Comparison of ENCODE assay signal across 27 mouse cellular contexts in the genomic region with DNA sequence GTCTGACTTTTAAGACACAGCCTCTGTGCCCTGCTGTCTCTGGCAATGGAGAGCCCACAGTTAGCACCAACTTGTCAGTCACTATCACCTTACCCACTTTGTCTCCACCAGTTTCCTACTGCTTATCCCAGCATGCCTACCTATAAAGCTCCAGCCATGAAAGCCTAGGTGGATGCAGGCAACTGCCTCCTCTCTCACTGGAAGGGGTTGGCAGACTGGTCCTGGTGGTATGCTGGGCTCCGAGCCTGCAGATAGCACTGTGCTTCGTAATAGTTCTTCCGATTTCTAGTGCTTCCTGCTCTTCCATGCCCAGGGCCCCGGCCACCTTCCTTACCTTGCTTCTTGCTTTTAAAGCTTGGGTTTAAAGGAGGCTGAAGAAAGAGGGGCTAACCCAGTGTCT. TPM values are rescaled to one million over a fixed set of nuclear protein-coding genes. Genes with fewer than 3 reads are reported as not detected.
A peak's percentile ranks its signal among the peaks of the same experiment; 100 is the strongest.
DNase-seq lines count a peak whose midpoint lies in the region; ATAC-seq and TF ChIP-seq lines count a peak whose summit lies in the region.
"Had no signal": no experiment of that assay in that cellular context is flagged by ENCODE, and none has a peak within 500 bp of the region (broad histone marks: within the 10 kb centered on the region; RNA-seq: fewer than 3 reads in every experiment).

No protein-coding gene starts in this region.

- H3K9ac ChIP-seq in heart, adult 2 months (ENCODE audit: low read depth, low read length): no peak overlapping the region
- peak overlapping the region; percentile 16; the same call in 1 of the 2 replicates for H3K9ac ChIP-seq in heart, embryonic 13.5 days
- peak overlapping the region; percentile 28; the same call in 1 of the 2 replicates for H3K9ac ChIP-seq in heart, embryonic 16.5 days (ENCODE audit: low read length)
- H3K9ac ChIP-seq in midbrain, embryonic 11.5 days (ENCODE audit: low read length): no peak overlapping the region
- no peak overlapping the region for H3K9ac ChIP-seq in midbrain, embryonic 13.5 days (replicated peaks)
- H3K9ac ChIP-seq: embryonic facial prominence, embryonic 12.5 days; embryonic facial prominence, embryonic 15.5 days; forebrain, embryonic 15.5 days; hindbrain, embryonic 14.5 days had no signal

- no peak overlapping the region for H3K4me3 ChIP-seq in heart, adult 2 months
- H3K4me3 ChIP-seq in heart, embryonic 13.5 days: no peak overlapping the region
- no peak overlapping the region for H3K4me3 ChIP-seq in heart, embryonic 16.5 days (ENCODE audit: low read length)
- H3K4me3 ChIP-seq in midbrain, embryonic 11.5 days (ENCODE audit: low read depth, low read length): no peak overlapping the region
- no peak overlapping the region for H3K4me3 ChIP-seq in midbrain, embryonic 13.5 days (replicated peaks)
- H3K4me3 ChIP-seq: embryonic facial prominence, embryonic 12.5 days; embryonic facial prominence, embryonic 15.5 days; forebrain, embryonic 15.5 days had no signal

- TF ChIP-seq EP300 in heart, adult 2 months (IDR thresholded peaks at IDR 0.05; ENCODE audit: insufficient read depth, low read depth, low read length): no peak

- intact Hi-C loops in heart, adult 2 months (cut with DNase I): no loop called here
- intact Hi-C loops in heart, postnatal 14 days (cut with DNase I): no loop called here

- WGBS in heart, adult 2 months: 51% methylated on average over 4 of the region's 4 CpGs
- 53% methylated on average over 4 of the region's 4 CpGs for WGBS in heart, embryonic 13.5 days
- 30% methylated on average over 4 of the region's 4 CpGs for WGBS in heart, embryonic 16.5 days
- WGBS in midbrain, embryonic 11.5 days: 95% methylated on average over 4 of the region's 4 CpGs
- WGBS in midbrain, embryonic 13.5 days: 94% methylated on average over 4 of the region's 4 CpGs

- no peak for TF ChIP-seq CTCF in heart, adult 2 months (IDR thresholded peaks at IDR 0.05)

- ATAC-seq in heart, embryonic 13.5 days (ENCODE audit: extremely low read depth, insufficient number of reproducible peaks, low FRiP score, low TSS enrichment): no peak
- 0 out of 2 replicates have a peak, but pooled peaks have one; percentile 8 for ATAC-seq in heart, embryonic 16.5 days (replicated peaks; ENCODE audit: extremely low read depth, insufficient read depth, low FRiP score)
- no peak for ATAC-seq in midbrain, embryonic 11.5 days (ENCODE audit: low FRiP score)
- no peak for ATAC-seq in midbrain, embryonic 13.5 days
- ATAC-seq: CD4-positive, CD25-positive, alpha-beta regulatory T cell, adult 4 months; forebrain, embryonic 15.5 days; hindbrain, postnatal 0 days; inflammation-experienced regulatory T-cells, adult 6 months; intestine, embryonic 16.5 days had no signal

- H3K9me3 ChIP-seq in heart, embryonic 13.5 days: no peaks in the 10 kb centered on the region
- H3K9me3 ChIP-seq in heart, embryonic 16.5 days (replicated peaks; ENCODE audit: control insufficient read depth, low read length): no peaks in the 10 kb centered on the region
- H3K9me3 ChIP-seq in midbrain, embryonic 11.5 days (ENCODE audit: control insufficient read depth, low read length): no peaks in the 10 kb centered on the region
- H3K9me3 ChIP-seq in midbrain, embryonic 13.5 days: no peaks in the 10 kb centered on the region
- H3K9me3 ChIP-seq: embryonic facial prominence, embryonic 12.5 days; embryonic facial prominence, embryonic 15.5 days; forebrain, embryonic 15.5 days had no signal

- no peak for TF ChIP-seq POLR2A in heart, adult 2 months (IDR thresholded peaks at IDR 0.05; ENCODE audit: insufficient read depth, low read depth, low read length)

- H3K79me2 ChIP-seq in heart, adult 2 months (replicated peaks; ENCODE audit: control insufficient read depth, insufficient read depth, low read length): no peaks in the 10 kb centered on the region

- peak overlapping the region; percentile 33; the same call in 1 of the 2 replicates for H3K27ac ChIP-seq in heart, adult 2 months
- H3K27ac ChIP-seq in heart, embryonic 13.5 days (replicated peaks): peak overlapping the region; percentile 71
- peak overlapping the region; percentile 87 for H3K27ac ChIP-seq in heart, embryonic 16.5 days (ENCODE audit: low read length)
- H3K27ac ChIP-seq in midbrain, embryonic 11.5 days (ENCODE audit: low read depth, low read length): no peak overlapping the region
- no peak overlapping the region for H3K27ac ChIP-seq in midbrain, embryonic 13.5 days
- H3K27ac ChIP-seq: embryonic facial prominence, embryonic 12.5 days; embryonic facial prominence, embryonic 15.5 days; forebrain, embryonic 15.5 days; hindbrain, embryonic 14.5 days; hindbrain, postnatal 0 days had no signal

- no peak for DNase-seq in heart, adult 2 months
- no peak for DNase-seq in heart, adult 9 months (ENCODE audit: low spot score in 2 of 2)
- no peak for DNase-seq in heart, adult 8-10 months (ENCODE audit: low spot score)
- DNase-seq in heart, postnatal 14 days: no peak
- DNase-seq in midbrain, embryonic 11.5 days (ENCODE audit: low spot score, missing footprints): peak; percentile 12
- DNase-seq: adrenal gland, adult 2 months; adrenal gland, postnatal 14 days; cerebellum, adult 11 months; cerebellum, adult 2 months; cerebellum, adult 9-11 months; cerebellum, postnatal 25 days; gastrocnemius, postnatal 10 days; gastrocnemius, postnatal 36 days; kidney, adult 18-20 months had no signal

- peaks cover 7% of the 10 kb centered on the region for H3K4me1 ChIP-seq in heart, adult 2 months (ENCODE audit: control insufficient read depth, insufficient read depth, low read length)
- peaks cover 50% of the 10 kb centered on the region for H3K4me1 ChIP-seq in heart, embryonic 13.5 days
- H3K4me1 ChIP-seq in heart, embryonic 16.5 days (ENCODE audit: control insufficient read depth, insufficient read depth, low read length): peaks cover 42% of the 10 kb centered on the region
- H3K4me1 ChIP-seq in midbrain, embryonic 11.5 days (ENCODE audit: control insufficient read depth, insufficient read depth, low read length): no peaks in the 10 kb centered on the region
- H3K4me1 ChIP-seq in midbrain, embryonic 13.5 days (replicated peaks): no peaks in the 10 kb centered on the region
- H3K4me1 ChIP-seq: embryonic facial prominence, embryonic 12.5 days; forebrain, embryonic 15.5 days had no signal

- H3K27me3 ChIP-seq in heart, adult 2 months (ENCODE audit: control insufficient read depth, insufficient read depth, low read length): no peaks in the 10 kb centered on the region
- no peaks in the 10 kb centered on the region for H3K27me3 ChIP-seq in heart, embryonic 13.5 days (replicated peaks)
- H3K27me3 ChIP-seq in heart, embryonic 16.5 days (ENCODE audit: control insufficient read depth, insufficient read depth, low read length): no peaks in the 10 kb centered on the region
- H3K27me3 ChIP-seq in midbrain, embryonic 11.5 days (ENCODE audit: control insufficient read depth, insufficient read depth, low read length): no peaks in the 10 kb centered on the region
- H3K27me3 ChIP-seq in midbrain, embryonic 13.5 days: no peaks in the 10 kb centered on the region
- H3K27me3 ChIP-seq: embryonic facial prominence, embryonic 12.5 days; embryonic facial prominence, embryonic 15.5 days; forebrain, embryonic 15.5 days had no signal

- peak overlapping the region; percentile 4; the same call in 1 of the 2 replicates for H3K4me2 ChIP-seq in heart, embryonic 13.5 days
- peak overlapping the region; percentile 29; the same call in 1 of the 2 replicates for H3K4me2 ChIP-seq in heart, embryonic 16.5 days (ENCODE audit: low read depth, low read length)
- H3K4me2 ChIP-seq in midbrain, embryonic 11.5 days: no peak overlapping the region
- no peak overlapping the region for H3K4me2 ChIP-seq in midbrain, embryonic 13.5 days (replicated peaks)
- H3K4me2 ChIP-seq: embryonic facial prominence, embryonic 12.5 days; embryonic facial prominence, embryonic 15.5 days; forebrain, embryonic 15.5 days; hindbrain, embryonic 14.5 days had no signal

- H3K36me3 ChIP-seq in heart, adult 2 months (ENCODE audit: control insufficient read depth, insufficient read depth, low read length): no peaks in the 10 kb centered on the region
- peaks cover 35% of the 10 kb centered on the region; the same call in 1 of the 2 replicates for H3K36me3 ChIP-seq in heart, embryonic 13.5 days
- H3K36me3 ChIP-seq in heart, embryonic 16.5 days (ENCODE audit: control insufficient read depth, insufficient read depth): no peaks in the 10 kb centered on the region
- peaks cover 12% of the 10 kb centered on the region for H3K36me3 ChIP-seq in midbrain, embryonic 11.5 days (ENCODE audit: control insufficient read depth, insufficient read depth, low read length)
- peaks cover 100% of the 10 kb centered on the region for H3K36me3 ChIP-seq in midbrain, embryonic 13.5 days

RNA-seq across cellular contexts. Expression of a gene that starts 26.0 kb away (rescaled TPM):
- 10 to 100 TPM; 11.8 to 14.5 TPM for total RNA-seq in heart, adult 2 months (2021)
- 36.3 and 56.3 TPM in 2 replicates for polyA plus RNA-seq in heart, adult 2 months (2012; rRNA removed)
- polyA plus RNA-seq in heart, embryonic 13.5 days (2015; fragmentation: Nextera tagmentation; extraction: Ambion mirVana): 6.8 and 7.9 TPM in 2 replicates
- 10 to 100 TPM; 11.2 to 18.0 (median 12.8) TPM for total RNA-seq in heart, adult 8-10 months (2022)
- 8.7 and 9.3 TPM in 2 replicates for polyA plus RNA-seq in heart, embryonic 16.5 days (2015; fragmentation: Nextera tagmentation; extraction: Ambion mirVana)
- total RNA-seq in heart, postnatal 14 days (2021): 10 to 100 TPM; 23.4 to 27.5 TPM
- 11.4 and 11.5 TPM in 2 replicates for polyA plus RNA-seq in midbrain, embryonic 11.5 days (2014; fragmentation: Nextera tagmentation; extraction: Ambion mirVana)
- polyA plus RNA-seq in midbrain, embryonic 13.5 days (2015; fragmentation: Nextera tagmentation; extraction: Ambion mirVana): 13.4 and 17.8 TPM in 2 replicates
- total RNA-seq: common myeloid progenitor, adult 5-6 weeks; MEL had no signal
- polyA plus RNA-seq: inflammation-experienced regulatory T-cells, adult 6 months had no signal

Comparison
In these comparisons a context has a peak if more than half of its experiments do, and no peak if none do; other contexts are left out.
1. H3K9ac ChIP-seq: peak in heart, embryonic 13.5 days (single experiment) and heart, embryonic 16.5 days (single experiment); none in heart, adult 2 months (single experiment), midbrain, embryonic 11.5 days (single experiment) and midbrain, embryonic 13.5 days (single experiment).
2. H3K27ac ChIP-seq: peak in heart, adult 2 months (single experiment), heart, embryonic 13.5 days (single experiment) and heart, embryonic 16.5 days (single experiment); none in midbrain, embryonic 11.5 days (single experiment) and midbrain, embryonic 13.5 days (single experiment).
3. H3K4me2 ChIP-seq: peak in heart, embryonic 13.5 days (single experiment) and heart, embryonic 16.5 days (single experiment); none in midbrain, embryonic 11.5 days (single experiment) and midbrain, embryonic 13.5 days (single experiment).